Mouse (Mus musculus) mouse trophoblast stem cell (cell line): ENCODE results near the gene Egr4.

Experiments
- in situ Hi-C, 2 experiments: fragments of 300-500 bp; cut with MseI, MboI; formaldehyde crosslinking; loops; 2 replicates in 1 of 2; 3 replicates in 1 of 2; pipeline ENCODE4 v1.15.1; 2025

Gene Egr4

GRCm38 (mm10) chr6:85496976-85497375 lies 16.4 kb downstream of the Egr4 start:
- in situ Hi-C loops, result no loop called here

- in situ Hi-C loops, result no loop called here
These were observed 21.8 kb downstream of the Egr4 start for GRCm38 (mm10) chr6:85491606-85492005.

- in situ Hi-C loops, result no loop called here
These were observed 23.1 kb downstream of the Egr4 start for GRCm38 (mm10) chr6:85490252-85490651.

GRCm38 (mm10) chr6:85489717-85490116 lies 23.7 kb downstream of the Egr4 start:
- in situ Hi-C loops, result no loop called here

GRCm38 (mm10) chr6:85488510-85488909 lies 24.9 kb downstream of the Egr4 start:
- in situ Hi-C loops, result no loop called here

GRCm38 (mm10) chr6:85485738-85486137 lies 27.7 kb downstream of the Egr4 start:
- in situ Hi-C loops, result no loop called here

- in situ Hi-C loops, result no loop called here
These were observed 29.3 kb downstream of the Egr4 start for GRCm38 (mm10) chr6:85483843-85484721.

- in situ Hi-C loops, result no loop called here
These were observed 32.7 kb downstream of the Egr4 start for GRCm38 (mm10) chr6:85480685-85481084.

- in situ Hi-C loops, result no loop called here
These were observed 33.4 kb downstream of the Egr4 start for GRCm38 (mm10) chr6:85479979-85480378.

- in situ Hi-C loops, result no loop called here
These were observed 35.0 kb downstream of the Egr4 start for GRCm38 (mm10) chr6:85478416-85478815.

GRCm38 (mm10) chr6:85477366-85477917 lies 35.9 kb downstream of the Egr4 start:
- in situ Hi-C loops, result no loop called here

- in situ Hi-C loops, result no loop called here
These were observed 37.8 kb downstream of the Egr4 start for GRCm38 (mm10) chr6:85475581-85475980.

GRCm38 (mm10) chr6:85472542-85472941 lies 40.8 kb downstream of the Egr4 start:
- in situ Hi-C loops, result no loop called here

GRCm38 (mm10) chr6:85471962-85472361 lies 41.4 kb downstream of the Egr4 start:
- in situ Hi-C loops, result no loop called here

- in situ Hi-C loops, result no loop called here
These were observed 43.5 kb downstream of the Egr4 start for GRCm38 (mm10) chr6:85469660-85470430.

GRCm38 (mm10) chr6:85465381-85465780 lies 48.0 kb downstream of the Egr4 start:
- in situ Hi-C loops, result no loop called here
